Mouse (Mus musculus): ENCODE data around the gene Isg20l2. TPM values are rescaled to one million over a fixed set of nuclear protein-coding genes. Genes with fewer than 3 reads are reported as not detected.
A peak's percentile ranks its signal among the peaks of the same experiment; 100 is the strongest.

Isg20l2 gene
- total and polyA plus RNA-seq, 2 experiments from 2014 or later = 8.2 to 16.2 TPM

DNA sequence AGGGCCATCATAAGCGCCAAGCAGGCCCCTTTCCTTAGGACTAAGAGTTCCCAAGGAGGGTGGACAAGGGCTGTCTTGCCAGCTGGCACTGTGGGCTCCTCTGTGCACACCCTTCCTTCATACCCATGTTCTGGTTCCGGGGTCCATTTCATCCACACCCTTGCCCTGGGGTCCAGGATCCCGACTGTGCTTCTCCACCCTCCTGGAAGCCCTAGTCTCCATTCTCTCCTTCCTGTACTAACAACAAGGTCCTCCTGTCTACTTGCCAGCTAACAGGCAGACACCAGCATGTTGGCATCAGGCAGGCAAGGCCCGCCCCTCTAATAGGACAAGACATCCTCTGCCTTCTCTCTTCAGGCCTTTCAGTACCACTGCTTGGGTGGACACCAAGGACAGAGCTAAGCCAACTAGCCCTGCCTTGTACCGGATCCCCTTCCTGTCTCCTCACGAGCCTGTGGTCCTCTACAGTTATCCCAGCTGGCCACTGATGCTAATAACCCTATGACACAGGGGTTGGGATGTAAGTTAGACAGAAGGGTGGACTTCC, 51.2 kb downstream of the Isg20l2 start:
- Histone ChIP-seq H3K4me2 (ENCODE audit: low read depth, low read length) (no peak overlapping the region), H3K36me3 (replicated peaks; ENCODE audit: control insufficient read depth, insufficient read depth, low read length) (no peaks in the 10 kb centered on the region), H3K4me3 (ENCODE audit: low read depth, low read length) (no peak overlapping the region), H3K9me3 (replicated peaks; ENCODE audit: control insufficient read depth, low read length) (no peaks in the 10 kb centered on the region), H3K4me1 (ENCODE audit: control insufficient read depth, insufficient read depth) (peaks cover 44% of the 10 kb centered on the region), H3K9ac (replicated peaks; ENCODE audit: low read depth, low read length) (no peak overlapping the region), H3K27ac (ENCODE audit: low read depth) (peak overlapping the region; percentile 91; the same call in 1 of the 2 replicates), H3K27me3 (ENCODE audit: control insufficient read depth, insufficient read depth, low read length) (no peaks in the 10 kb centered on the region)
- DNase-seq (ENCODE audit: low spot score) (no peak), ATAC-seq (ENCODE audit: insufficient read depth, low read depth) (no peak)
- TF ChIP-seq EP300 (IDR thresholded peaks at IDR 0.05; ENCODE audit: low read depth) (no peak), CTCF (IDR thresholded peaks at IDR 0.05; ENCODE audit: low read depth) (no peak)
- 79% methylated on average over 6 of the region's 6 CpGs for WGBS

DNA sequence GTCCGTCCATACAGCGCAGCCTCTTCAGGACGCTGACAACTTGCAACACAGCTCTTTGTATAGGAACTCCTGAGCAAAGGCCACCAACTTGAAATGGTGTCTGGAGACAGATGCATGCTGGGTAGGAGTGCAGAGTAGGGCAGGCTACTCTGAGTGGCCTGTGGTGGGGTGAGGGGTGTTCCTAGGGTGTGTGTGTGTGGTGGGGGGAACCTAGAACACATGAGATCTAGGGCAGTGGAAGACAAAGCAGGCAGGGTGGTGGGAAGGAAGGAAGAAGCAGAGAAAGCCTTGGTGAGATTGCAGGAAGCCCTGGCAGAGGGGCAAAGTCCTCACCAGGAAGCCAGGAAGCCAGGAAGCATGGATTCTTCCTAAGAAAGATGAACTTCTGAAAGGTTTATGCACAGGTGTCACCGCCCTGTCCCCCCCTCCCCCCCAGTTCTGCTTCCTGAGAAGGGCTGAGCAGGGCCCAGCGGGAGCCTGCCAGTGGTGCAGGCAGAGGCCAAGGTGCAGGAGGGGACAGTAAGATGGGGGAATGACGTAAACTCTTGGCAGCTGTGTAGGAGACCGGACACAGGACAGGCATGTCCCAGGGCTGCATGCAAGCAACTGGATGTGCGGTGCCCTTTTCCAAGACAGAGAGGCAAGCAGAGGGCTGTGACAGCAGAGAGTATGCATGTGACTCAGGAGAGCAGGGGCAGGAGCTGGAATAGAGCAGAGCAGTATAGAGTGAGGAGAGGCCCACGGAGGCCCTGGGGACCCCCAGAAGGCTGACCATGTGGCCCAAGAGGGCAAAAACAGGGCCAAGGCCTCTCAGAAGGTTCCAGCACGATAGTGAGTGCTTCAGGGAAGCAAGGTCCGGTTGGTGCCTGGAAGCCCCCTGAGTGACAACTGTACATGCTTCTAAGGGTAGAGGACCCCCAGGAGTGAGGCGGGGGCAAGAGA, 52.1 kb downstream of the Isg20l2 start:
- peaks cover 48% of the 10 kb centered on the region for H3K4me1 ChIP-seq (ENCODE audit: control insufficient read depth, insufficient read depth)
- H3K9ac ChIP-seq (replicated peaks; ENCODE audit: low read depth, low read length) = peak overlapping the region; percentile 43; the same call in 1 of the 2 replicates
- H3K27ac ChIP-seq (ENCODE audit: low read depth) = peak overlapping the region; percentile 91
- H3K4me3 ChIP-seq (ENCODE audit: low read depth, low read length) = no peak overlapping the region
- TF ChIP-seq EP300 (IDR thresholded peaks at IDR 0.05; ENCODE audit: low read depth) = no peak
- TF ChIP-seq CTCF (IDR thresholded peaks at IDR 0.05; ENCODE audit: low read depth) = no peak
- ATAC-seq (ENCODE audit: insufficient read depth, low read depth) (peak; percentile 70), DNase-seq (ENCODE audit: low spot score) (peak; percentile 52)
- no peaks in the 10 kb centered on the region for H3K9me3 ChIP-seq (replicated peaks; ENCODE audit: control insufficient read depth, low read length)
- peak overlapping the region; percentile 37; the same call in 1 of the 2 replicates for H3K4me2 ChIP-seq (ENCODE audit: low read depth, low read length)
- H3K36me3 ChIP-seq (replicated peaks; ENCODE audit: control insufficient read depth, insufficient read depth, low read length) = no peaks in the 10 kb centered on the region
- no peaks in the 10 kb centered on the region for H3K27me3 ChIP-seq (ENCODE audit: control insufficient read depth, insufficient read depth, low read length)
- WGBS = 30% methylated on average over 12 of the region's 12 CpGs

DNA sequence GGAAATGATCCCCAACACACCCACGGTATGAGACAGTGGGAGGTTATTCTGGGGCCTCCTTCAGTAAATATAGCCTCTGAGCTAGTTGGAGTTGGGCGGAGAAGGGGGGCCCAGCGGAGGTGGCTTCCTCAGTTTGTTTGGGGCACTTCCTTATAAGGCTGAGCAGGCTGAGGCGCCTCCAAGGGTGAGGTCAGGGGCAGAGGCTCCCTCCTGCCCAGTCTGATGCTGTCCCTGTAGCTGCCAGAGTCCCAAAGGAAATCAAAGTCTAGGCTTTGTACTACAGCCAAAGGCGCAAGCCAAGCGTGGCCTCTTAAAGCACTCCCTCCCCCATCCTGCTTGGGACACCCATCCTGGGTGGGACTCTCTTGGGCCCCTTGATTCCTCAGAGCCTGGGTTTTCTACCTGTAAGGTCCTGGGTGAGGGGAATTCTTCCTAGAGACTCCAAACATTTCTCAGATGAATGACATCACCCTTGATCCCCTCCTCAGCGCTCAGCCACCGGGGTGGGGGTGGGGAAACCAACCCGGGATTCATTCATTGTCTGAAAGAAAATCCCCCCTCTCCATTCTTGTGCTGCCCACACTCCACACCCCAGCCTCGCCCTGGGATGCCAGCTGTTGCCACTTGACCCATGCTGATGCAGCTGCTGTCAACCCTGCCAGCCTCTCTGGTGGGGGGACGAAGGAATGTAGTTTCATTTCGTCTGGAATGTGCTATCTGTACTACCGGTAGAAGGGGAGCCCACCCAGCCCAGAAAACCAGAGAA, 52.9 kb downstream of the Isg20l2 start:
- H3K27me3 ChIP-seq (ENCODE audit: control insufficient read depth, insufficient read depth, low read length) = peaks cover 3% of the 10 kb centered on the region; the same call in 1 of the 2 replicates
- peaks cover 56% of the 10 kb centered on the region for H3K4me1 ChIP-seq (ENCODE audit: control insufficient read depth, insufficient read depth)
- ATAC-seq (ENCODE audit: insufficient read depth, low read depth) (peak; percentile 66), DNase-seq (ENCODE audit: low spot score) (peak; percentile 83)
- WGBS = 12% methylated on average over 13 of the region's 13 CpGs
- H3K36me3 ChIP-seq (replicated peaks; ENCODE audit: control insufficient read depth, insufficient read depth, low read length) = no peaks in the 10 kb centered on the region
- H3K4me2 ChIP-seq (ENCODE audit: low read depth, low read length) = peak overlapping the region; percentile 37
- peak overlapping the region; percentile 91 for H3K27ac ChIP-seq (ENCODE audit: low read depth)
- no peaks in the 10 kb centered on the region for H3K9me3 ChIP-seq (replicated peaks; ENCODE audit: control insufficient read depth, low read length)
- TF ChIP-seq EP300 (IDR thresholded peaks at IDR 0.05; ENCODE audit: low read depth) = peak; percentile 70
- no peak for TF ChIP-seq CTCF (IDR thresholded peaks at IDR 0.05; ENCODE audit: low read depth)
- peak overlapping the region; percentile 43 for H3K9ac ChIP-seq (replicated peaks; ENCODE audit: low read depth, low read length)
- no peak overlapping the region for H3K4me3 ChIP-seq (ENCODE audit: low read depth, low read length)

GRCm38 (mm10) chr3:87983627-87984026, 53.5 kb downstream of the Isg20l2 start:
- H3K4me1 ChIP-seq (ENCODE audit: control insufficient read depth, insufficient read depth) = peaks cover 57% of the 10 kb centered on the region
- peak overlapping the region; percentile 37 for H3K4me2 ChIP-seq (ENCODE audit: low read depth, low read length)
- H3K4me3 ChIP-seq (ENCODE audit: low read depth, low read length) = no peak overlapping the region
- no peaks in the 10 kb centered on the region for H3K9me3 ChIP-seq (replicated peaks; ENCODE audit: control insufficient read depth, low read length)
- H3K27ac ChIP-seq (ENCODE audit: low read depth) = peak overlapping the region; percentile 91; the same call in 1 of the 2 replicates
- H3K9ac ChIP-seq (replicated peaks; ENCODE audit: low read depth, low read length) = 0 out of 2 replicates have a peak overlapping the region, but pooled peaks have one; percentile 24
- H3K36me3 ChIP-seq (replicated peaks; ENCODE audit: control insufficient read depth, insufficient read depth, low read length) = no peaks in the 10 kb centered on the region
- TF ChIP-seq EP300 (IDR thresholded peaks at IDR 0.05; ENCODE audit: low read depth) (no peak), CTCF (IDR thresholded peaks at IDR 0.05; ENCODE audit: low read depth) (no peak)
- ATAC-seq (ENCODE audit: insufficient read depth, low read depth) = no peak
- WGBS = 52% methylated on average over 6 of the region's 6 CpGs
- no peak for DNase-seq (ENCODE audit: low spot score)
- peaks cover 8% of the 10 kb centered on the region for H3K27me3 ChIP-seq (ENCODE audit: control insufficient read depth, insufficient read depth, low read length)

DNA sequence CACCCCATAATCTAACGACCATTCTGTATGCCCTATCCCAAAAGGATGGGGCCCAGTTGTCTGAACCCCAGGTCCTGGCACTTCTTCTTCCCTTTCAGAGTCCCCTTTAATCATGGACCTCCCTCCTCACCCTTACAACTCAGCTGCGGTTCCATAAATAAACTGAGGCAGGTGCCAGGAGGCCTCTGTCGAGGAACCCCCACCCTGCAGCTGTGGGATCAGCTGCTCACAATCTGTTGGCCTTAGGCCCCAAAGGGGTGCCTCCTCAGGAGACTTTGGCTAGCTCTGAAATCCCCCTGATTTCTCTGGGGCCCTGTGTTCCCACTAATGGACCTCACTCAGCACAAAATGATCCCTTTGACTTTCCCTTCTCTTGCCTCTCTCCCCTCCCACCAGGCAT, 54.0 kb downstream of the Isg20l2 start:
- DNase-seq (ENCODE audit: low spot score) (no peak), ATAC-seq (ENCODE audit: insufficient read depth, low read depth) (no peak)
- no peaks in the 10 kb centered on the region for H3K9me3 ChIP-seq (replicated peaks; ENCODE audit: control insufficient read depth, low read length)
- H3K4me1 ChIP-seq (ENCODE audit: control insufficient read depth, insufficient read depth) = peaks cover 57% of the 10 kb centered on the region
- 0 out of 2 replicates have a peak overlapping the region, but pooled peaks have one; percentile 91 for H3K27ac ChIP-seq (ENCODE audit: low read depth)
- no peaks in the 10 kb centered on the region for H3K36me3 ChIP-seq (replicated peaks; ENCODE audit: control insufficient read depth, insufficient read depth, low read length)
- no peak overlapping the region for H3K4me3 ChIP-seq (ENCODE audit: low read depth, low read length)
- TF ChIP-seq CTCF (IDR thresholded peaks at IDR 0.05; ENCODE audit: low read depth) = no peak
- no peak for TF ChIP-seq EP300 (IDR thresholded peaks at IDR 0.05; ENCODE audit: low read depth)
- no peak overlapping the region for H3K4me2 ChIP-seq (ENCODE audit: low read depth, low read length)
- H3K27me3 ChIP-seq (ENCODE audit: control insufficient read depth, insufficient read depth, low read length) = peaks cover 13% of the 10 kb centered on the region
- WGBS = 16% methylated on average over 3 of the region's 3 CpGs
- no peak overlapping the region for H3K9ac ChIP-seq (replicated peaks; ENCODE audit: low read depth, low read length)

Data from heart, postnatal 0 days (tissue).